In the genomic region with DNA sequence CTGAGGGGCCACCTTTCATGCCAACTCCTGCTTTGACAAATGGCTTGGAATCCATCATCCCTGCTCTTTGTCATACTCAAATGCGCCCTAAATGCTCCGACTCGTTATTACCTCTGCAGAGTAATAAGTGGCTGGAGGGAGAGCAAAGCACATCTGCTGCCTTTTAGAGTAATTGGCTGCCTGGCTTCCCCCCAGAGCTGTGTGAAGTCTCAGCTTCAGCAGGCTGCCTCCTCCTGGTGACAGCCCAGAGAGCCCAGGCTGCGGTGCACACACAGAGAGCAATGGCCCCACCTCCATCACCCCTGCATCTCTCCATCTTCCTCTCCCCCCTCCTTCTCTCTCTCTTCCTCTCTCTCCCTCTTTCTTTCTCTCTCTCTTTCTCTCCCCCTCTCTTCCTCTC, we compare ENCODE assay signal across 12 mouse cellular contexts. TPM values are rescaled to one million over a fixed set of nuclear protein-coding genes. Genes with fewer than 3 reads are reported as not detected.
DNase-seq lines count a peak whose midpoint lies in the region; ATAC-seq and TF ChIP-seq lines count a peak whose summit lies in the region.
"Had no signal": no experiment of that assay in that cellular context is flagged by ENCODE, and none has a peak within 500 bp of the region (broad histone marks: within the 10 kb centered on the region; RNA-seq: fewer than 3 reads in every experiment).

No protein-coding gene starts in this region.

- peak overlapping the region; percentile 50; the same call in 1 of the 2 replicates for H3K27ac ChIP-seq in forebrain, postnatal 0 days (ENCODE audit: low read depth, low read length)
- peak overlapping the region; percentile 4; the same call in 1 of the 2 replicates for H3K27ac ChIP-seq in midbrain, postnatal 0 days (ENCODE audit: low read depth, low read length)

- peak; percentile 54 for DNase-seq in embryo, embryonic 10 days (ENCODE audit: low spot score)
- DNase-seq in embryo, embryonic 9.5 days (ENCODE audit: extremely low spot score), result no peak
- DNase-seq in NIH3T3 (ENCODE audit: low read depth), result peak; percentile 71
- no peak for DNase-seq in forebrain, postnatal 0 days
- peak; percentile 64 for DNase-seq in midbrain, postnatal 0 days (ENCODE audit: low spot score)
- DNase-seq in adrenal gland, adult (ENCODE audit: inconsistent age in 2 of 2, low spot score in 1 of 2), result no peak
- DNase-seq in thymus, postnatal 14 days, result no peak
- DNase-seq: cerebellum, adult 8-10 months; gastrocnemius, postnatal 36 days; kidney, adult 8-10 months; lung, embryonic 14.5 days had no signal

- peak; percentile 88 for ATAC-seq in forebrain, postnatal 0 days
- ATAC-seq in midbrain, postnatal 0 days (ENCODE audit: low FRiP score), result peak; percentile 64
- ATAC-seq in granulocyte monocyte progenitor cell, adult 5-6 weeks (replicated peaks; ENCODE audit: poor library complexity, severe bottlenecking), result no peak

- H3K9me3 ChIP-seq in forebrain, postnatal 0 days (ENCODE audit: low read length), result no peaks in the 10 kb centered on the region
- no peaks in the 10 kb centered on the region for H3K9me3 ChIP-seq in midbrain, postnatal 0 days (ENCODE audit: low read length)

- H3K36me3 ChIP-seq in forebrain, postnatal 0 days (ENCODE audit: insufficient read depth), result no peaks in the 10 kb centered on the region
- no peaks in the 10 kb centered on the region for H3K36me3 ChIP-seq in midbrain, postnatal 0 days (ENCODE audit: insufficient read depth, low read length)

- H3K27me3 ChIP-seq in forebrain, postnatal 0 days (ENCODE audit: insufficient read depth, low read length), result no peaks in the 10 kb centered on the region
- H3K27me3 ChIP-seq in midbrain, postnatal 0 days (ENCODE audit: insufficient read depth, low read length), result no peaks in the 10 kb centered on the region

- H3K4me1 ChIP-seq in forebrain, postnatal 0 days (ENCODE audit: insufficient read depth), result no peaks in the 10 kb centered on the region
- peaks cover 6% of the 10 kb centered on the region; the same call in 1 of the 2 replicates for H3K4me1 ChIP-seq in midbrain, postnatal 0 days (ENCODE audit: insufficient read depth, low read length)

- no peak overlapping the region for H3K4me3 ChIP-seq in forebrain, postnatal 0 days (ENCODE audit: low read depth, low read length)
- H3K4me3 ChIP-seq in midbrain, postnatal 0 days (ENCODE audit: low read depth, low read length), result no peak overlapping the region

- H3K9ac ChIP-seq in forebrain, postnatal 0 days, result no peak overlapping the region
- H3K9ac ChIP-seq in midbrain, postnatal 0 days (replicated peaks; ENCODE audit: low read length, poor library complexity, severe bottlenecking), result no peak overlapping the region; the same call in 1 of the 2 replicates
- H3K9ac ChIP-seq: lung, embryonic 14.5 days had no signal

- 10% methylated on average over 4 of the region's 4 CpGs for WGBS in forebrain, postnatal 0 days
- WGBS in midbrain, postnatal 0 days, result 29% methylated on average over 4 of the region's 4 CpGs

- TF ChIP-seq CTCF in forebrain, postnatal 0 days (IDR thresholded peaks at IDR 0.05; ENCODE audit: low read depth), result peak; percentile 41
- TF ChIP-seq CTCF in midbrain, postnatal 0 days (IDR thresholded peaks at IDR 0.05), result peak; percentile 47

- 0 out of 2 replicates have a peak overlapping the region, but pooled peaks have one; percentile 21 for H3K4me2 ChIP-seq in forebrain, postnatal 0 days (ENCODE audit: low read depth)
- H3K4me2 ChIP-seq in midbrain, postnatal 0 days (ENCODE audit: low read depth, low read length, poor library complexity, severe bottlenecking), result no peak overlapping the region
- H3K4me2 ChIP-seq: lung, embryonic 14.5 days had no signal

RNA-seq across cellular contexts. Expression of a gene that starts 25.5 kb away (rescaled TPM):
- 28.3 and 36.1 TPM in 2 replicates for total RNA-seq in forebrain, postnatal 0 days (2014; rRNA removed)
- polyA plus RNA-seq in forebrain, postnatal 0 days (2015; fragmentation: Nextera tagmentation; extraction: Ambion mirVana), result 24.9 and 30.8 TPM in 2 replicates
- 44.8 and 45.7 TPM in 2 replicates for total RNA-seq in midbrain, postnatal 0 days (2014; rRNA removed)
- 42.6 and 43.3 TPM in 2 replicates for polyA plus RNA-seq in midbrain, postnatal 0 days (2015; fragmentation: Nextera tagmentation; extraction: Ambion mirVana)
- 0.37 TPM in 1 of 2 replicates, not detected in the other for total RNA-seq in granulocyte monocyte progenitor cell, adult 5-6 weeks (2014; fragmentation: Nextera tagmentation)
- total RNA-seq in granulocyte monocyte progenitor cell, adult 5-6 weeks (2017), result not detected in 2 replicates

Comparison
In these comparisons a context has a peak if more than half of its experiments do, and no peak if none do; other contexts are left out.
1. DNase-seq: peak in embryo, embryonic 10 days (single experiment), NIH3T3 (single experiment) and midbrain, postnatal 0 days (single experiment); none in embryo, embryonic 9.5 days (single experiment), forebrain, postnatal 0 days (single experiment), adrenal gland, adult (0 of 2) and thymus, postnatal 14 days (single experiment).
2. RNA of a gene that starts 25.5 kb away (total RNA-seq): 44.8 to 45.7 TPM in midbrain, postnatal 0 days and 28.3 to 36.1 TPM in forebrain, postnatal 0 days; 0.37 TPM in granulocyte monocyte progenitor cell, adult 5-6 weeks; every median in the first group is over 10 times any median in the second.